Mouse (Mus musculus) left cerebral cortex, adult 8-10 months (tissue): ENCODE data around the gene Gm8765. TPM values are rescaled to one million over a fixed set of nuclear protein-coding genes. Genes with fewer than 3 reads are reported as not detected.
"Not testable (repeated sequence)": the region's sequence is repeated elsewhere in the genome, so short reads cannot be mapped to it uniquely, and the experiment has no call there.

ENCODE experiments used
- DNase-seq, 2 experiments: peaks; one replicate each; pipeline ENCODE4 v3.0.0; 2022; ENCODE audit warnings: low spot score in 2 of 2
- microRNA-seq, 2 experiments: library from miRNA; unstranded; fragments of <30 nt; microRNA quantifications; one replicate each; pipeline ENCODE4 v1.2.0; 2022
- total RNA-seq, 4 experiments: library from RNA; stranded (reverse); gene quantifications; 2 replicates each; pipeline ENCODE4 v1.2.4; 2022

Gm8765 gene
- total RNA-seq, result not detected

DNA sequence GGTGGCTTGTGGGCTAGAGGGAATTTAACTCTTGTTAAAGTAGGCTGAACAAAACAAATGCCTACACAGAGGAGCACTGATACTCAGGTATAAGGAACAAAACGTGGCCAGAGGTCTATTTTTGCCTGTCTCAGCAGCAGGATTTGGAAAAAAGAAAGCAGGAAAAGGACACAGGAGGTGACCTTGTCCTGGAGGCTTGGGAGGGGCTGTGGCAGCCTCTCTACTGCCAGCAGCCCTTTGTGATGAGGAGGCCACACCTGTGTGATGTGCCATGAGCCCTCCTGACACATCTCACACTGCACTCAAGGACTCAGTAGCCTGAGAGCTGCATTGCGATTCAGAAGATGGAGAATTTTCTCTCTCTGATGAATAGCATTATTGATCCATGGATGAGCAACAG, at the start of gene Gm8765:
Gene Gm8765, plus strand, starts transcription at position 301 of the 400 bp plus-strand sequence.
- DNase-seq, result not testable (repeated sequence)

DNA sequence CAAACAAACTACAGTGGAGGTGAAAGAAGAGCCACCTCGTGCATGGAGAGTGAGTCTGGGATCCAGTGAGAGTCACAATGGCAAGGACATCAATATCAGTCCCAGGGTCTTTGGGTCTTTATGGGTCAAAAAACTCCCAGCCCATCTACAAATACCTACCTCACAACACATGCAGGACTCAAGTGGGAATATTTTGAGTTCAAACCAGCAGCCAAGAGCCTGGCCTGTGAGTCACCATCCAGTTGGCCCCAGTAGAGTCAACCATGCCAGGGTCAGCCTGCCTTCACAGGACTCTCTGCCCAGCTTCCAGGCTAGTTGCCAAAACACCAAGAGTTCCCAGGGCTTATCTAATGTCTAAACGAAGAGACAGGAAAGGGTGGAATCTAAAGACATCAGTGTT, 49.3 kb upstream of the Gm8765 start:
- DNase-seq, result not testable (repeated sequence)

DNA sequence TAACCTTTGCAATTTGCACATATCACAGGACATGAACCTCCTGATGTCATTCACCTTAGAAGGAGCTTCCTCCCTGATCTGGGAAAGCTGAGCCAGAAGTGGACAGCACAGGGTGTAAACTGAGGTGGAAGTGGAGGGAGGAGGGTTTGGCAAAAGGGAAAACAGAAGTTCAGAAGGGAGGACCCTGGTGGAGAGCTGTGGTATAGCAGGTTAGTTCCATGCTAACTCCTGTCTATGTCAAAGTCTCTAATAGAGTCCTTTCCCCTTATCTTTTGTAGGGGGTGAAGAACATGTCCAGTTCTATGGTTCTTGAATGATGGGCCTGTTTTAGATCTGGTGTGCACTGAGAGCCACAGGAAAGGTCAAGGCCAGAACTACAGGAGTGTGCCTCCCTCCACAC, 52.2 kb downstream of the Gm8765 start:
- not testable (repeated sequence) for DNase-seq

DNA sequence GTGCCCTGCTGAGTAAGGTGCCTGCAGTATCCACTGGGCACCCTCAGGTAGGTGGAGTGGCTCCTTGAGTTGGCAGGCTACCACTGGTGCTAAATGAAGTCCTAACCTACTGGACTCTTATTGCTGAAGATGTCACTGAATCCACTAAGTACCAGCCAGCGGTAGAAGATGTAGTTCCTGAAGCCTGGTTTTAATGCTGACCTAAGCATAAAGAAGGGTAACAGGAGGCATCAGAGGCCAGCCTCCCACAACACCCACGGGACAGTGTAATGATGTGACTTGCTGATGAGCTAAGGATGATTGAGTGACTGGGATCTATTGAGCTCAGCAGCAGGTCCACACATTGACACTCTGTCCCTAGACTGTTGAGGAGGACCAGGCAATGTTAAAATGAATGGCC, 53.6 kb downstream of the Gm8765 start:
- DNase-seq, result no peak

DNA sequence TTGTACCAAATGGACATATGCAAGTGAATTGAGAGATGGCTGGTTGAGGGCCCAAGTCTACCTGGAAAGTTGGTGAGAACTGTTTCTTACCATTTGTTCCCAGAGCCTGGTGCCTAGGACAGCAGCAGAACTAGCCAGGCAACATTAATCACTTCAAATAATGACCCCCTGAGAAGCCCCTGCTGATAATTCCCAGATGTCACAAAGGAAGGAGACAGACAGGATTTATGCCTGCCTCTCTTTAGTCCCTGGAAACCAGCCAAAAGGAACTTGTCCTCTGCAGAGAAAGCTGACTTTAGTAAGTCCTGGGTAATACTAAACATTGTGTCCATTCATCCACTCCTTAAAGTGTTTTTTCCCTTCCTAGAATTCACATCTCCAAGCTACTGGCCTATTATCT, 54.8 kb downstream of the Gm8765 start:
- DNase-seq, result not testable (repeated sequence)

Small RNAs within 50 kb of the gene (microRNA-seq; reads per million reads assigned to microRNA genes)
- gene Gm23952, result 0 reads per million in 2 experiments

Other genes starting within 250 kb of the Gm8765 start
- gene Nutm2, start 231.0 kb upstream of the Gm8765 start, total RNA-seq, result not detected
- gene Gm904, start 55.1 kb upstream of the Gm8765 start, total RNA-seq, result not detected